Mouse (Mus musculus) A20 (cell line): ENCODE measurements around the gene Abcb11.

Source experiments
- DNase-seq: peaks from one replicate; pipeline ENCODE4 v3.0.0-alpha.2; 2011; ENCODE audit warnings: low read depth, low spot score

The Abcb11 gene

GRCm38 (mm10) chr2:69189222-69189621 is 153.2 kb downstream of the Abcb11 start:
- no peak for DNase-seq

- no peak for DNase-seq
Measured at GRCm38 (mm10) chr2:69188732-69189131, 153.7 kb downstream of the Abcb11 start.
